Mouse (Mus musculus) megakaryocyte, embryonic 14.5 days (primary cell): Measurements from ENCODE around the gene Dnttip2.

Source experiments
- FLI1 ChIP-seq: IDR thresholded peaks from 2 replicates; pipeline ENCODE4 v1.6.1; 2012; ENCODE audit warnings: low read length, inconsistent platforms, mixed read lengths
- GATA1 ChIP-seq: IDR thresholded peaks from 3 replicates; pipeline ENCODE4 v1.6.1; 2012; ENCODE audit warnings: mixed read lengths, low read length, inconsistent platforms, borderline replicate concordance

GRCm38 (mm10) chr3:122291828-122292227 lies 17.6 kb downstream of the Dnttip2 start:
- TF ChIP-seq FLI1 (no peak), GATA1 (no peak)
